Mouse (Mus musculus): ENCODE measurements around the gene Nit1. TPM values are rescaled to one million over a fixed set of nuclear protein-coding genes. Genes with fewer than 3 reads are reported as not detected.
"Not testable (repeated sequence)": the region's sequence is repeated elsewhere in the genome, so short reads cannot be mapped to it uniquely, and the experiment has no call there.

The Nit1 gene
- polyA plus RNA-seq, 1 experiment: 44.1 TPM

DNA sequence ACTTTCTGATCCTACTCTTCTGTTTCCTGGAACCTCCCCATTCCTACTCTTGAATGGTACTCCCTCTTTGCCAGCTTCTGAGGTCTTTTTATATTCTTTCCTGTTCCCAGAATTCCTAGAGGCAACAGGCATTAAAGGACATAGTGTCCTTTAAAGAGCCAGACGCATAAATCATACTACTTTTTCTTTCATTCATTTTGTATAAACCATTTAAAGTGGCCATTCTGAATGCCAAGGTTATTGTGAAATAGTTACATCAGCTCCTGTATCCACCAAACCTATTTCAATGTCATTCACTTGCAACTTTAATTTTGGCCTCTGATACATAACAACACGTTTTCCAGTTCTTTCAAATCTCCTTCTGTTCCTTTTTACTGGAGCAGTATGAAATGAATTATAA is 36.1 kb downstream of the Nit1 start:
- WGBS: 47% methylated on average over 2 of the region's 2 CpGs
- TF ChIP-seq POLR2A (IDR thresholded peaks at IDR 0.05; ENCODE audit: borderline replicate concordance, extremely low read depth, low read depth, low read length) (no peak), CTCF (IDR thresholded peaks at IDR 0.05; ENCODE audit: insufficient read depth, low read length) (no peak)
- DNase-seq: no peak
- Histone ChIP-seq H3K4me1 (ENCODE audit: control insufficient read depth, insufficient read depth, low read length) (no peaks in the 10 kb centered on the region), H3K4me3 (replicated peaks; ENCODE audit: extremely low read depth, low read depth, low read length) (no peak overlapping the region)

DNA sequence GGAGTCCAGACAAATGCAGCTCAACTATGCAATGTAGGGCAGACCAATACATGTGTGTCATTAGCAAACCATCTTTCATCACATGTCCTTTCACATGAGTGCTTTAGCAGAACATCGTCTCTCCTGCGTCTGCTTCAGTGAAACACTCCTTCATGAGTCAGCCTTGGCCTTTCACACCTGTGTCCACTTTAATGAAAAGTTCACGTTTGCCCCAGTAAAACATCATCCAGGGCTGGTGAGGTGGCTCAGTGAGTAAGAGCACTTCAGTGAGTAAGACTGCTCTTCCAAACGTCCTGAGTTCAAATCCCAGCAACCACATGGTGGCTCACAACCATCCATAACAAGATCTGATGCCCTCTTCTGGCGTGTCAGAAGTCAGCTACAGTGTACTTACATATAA is 39.3 kb downstream of the Nit1 start:
- H3K4me1 ChIP-seq (ENCODE audit: control insufficient read depth, insufficient read depth, low read length); H3K4me3 ChIP-seq (replicated peaks; ENCODE audit: extremely low read depth, low read depth, low read length); DNase-seq: not testable (repeated sequence)
- 56% methylated on average over 5 of the region's 5 CpGs for WGBS

DNA sequence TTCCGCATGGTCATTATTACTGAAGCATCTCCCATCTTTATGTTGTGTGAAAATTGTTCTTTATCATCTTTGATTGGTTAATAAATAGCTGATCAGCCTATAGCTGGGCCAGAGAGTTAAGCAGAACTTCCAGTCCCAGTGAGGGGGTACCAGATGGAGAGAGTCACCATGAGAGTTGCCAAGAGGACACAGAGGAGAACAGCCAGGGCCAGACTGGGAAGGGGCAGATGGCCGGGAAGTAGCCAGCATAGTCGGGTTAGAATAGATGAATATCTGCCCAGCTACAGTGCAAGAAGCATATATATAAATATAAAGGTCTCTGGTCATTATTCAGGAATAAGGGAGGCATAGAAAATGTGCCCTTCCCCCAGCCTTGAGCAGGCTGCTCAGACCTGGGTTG is 47.2 kb downstream of the Nit1 start:
- TF ChIP-seq POLR2A (IDR thresholded peaks at IDR 0.05; ENCODE audit: borderline replicate concordance, extremely low read depth, low read depth, low read length) (no peak), CTCF (IDR thresholded peaks at IDR 0.05; ENCODE audit: insufficient read depth, low read length) (no peak)
- WGBS: 50% methylated on average over 3 of the region's 3 CpGs
- Histone ChIP-seq H3K4me1 (ENCODE audit: control insufficient read depth, insufficient read depth, low read length) (peaks cover 3% of the 10 kb centered on the region; the same call in 1 of the 2 replicates), H3K4me3 (replicated peaks; ENCODE audit: extremely low read depth, low read depth, low read length) (no peak overlapping the region)
- no peak for DNase-seq

DNA sequence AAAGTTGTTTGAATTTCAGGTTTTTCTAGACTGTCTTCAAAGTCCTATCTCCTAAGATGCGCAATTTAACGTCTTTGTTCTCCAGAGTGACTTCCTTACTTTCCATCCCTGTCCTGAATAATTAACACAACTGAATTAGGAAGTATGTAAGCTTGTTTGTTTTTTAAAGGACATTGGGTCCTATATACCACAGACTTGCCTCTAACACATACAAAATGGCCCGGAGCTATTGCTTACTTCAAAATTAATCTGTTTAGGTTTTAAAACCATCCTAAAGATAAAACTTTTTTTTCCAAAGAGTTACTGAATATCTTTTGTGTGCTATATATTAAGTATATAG is 50.4 kb downstream of the Nit1 start:
- peak overlapping the region; percentile 99 for H3K4me3 ChIP-seq (replicated peaks; ENCODE audit: extremely low read depth, low read depth, low read length)
- DNase-seq: no peak
- 12% methylated on average over 3 of the region's 3 CpGs for WGBS

DNA sequence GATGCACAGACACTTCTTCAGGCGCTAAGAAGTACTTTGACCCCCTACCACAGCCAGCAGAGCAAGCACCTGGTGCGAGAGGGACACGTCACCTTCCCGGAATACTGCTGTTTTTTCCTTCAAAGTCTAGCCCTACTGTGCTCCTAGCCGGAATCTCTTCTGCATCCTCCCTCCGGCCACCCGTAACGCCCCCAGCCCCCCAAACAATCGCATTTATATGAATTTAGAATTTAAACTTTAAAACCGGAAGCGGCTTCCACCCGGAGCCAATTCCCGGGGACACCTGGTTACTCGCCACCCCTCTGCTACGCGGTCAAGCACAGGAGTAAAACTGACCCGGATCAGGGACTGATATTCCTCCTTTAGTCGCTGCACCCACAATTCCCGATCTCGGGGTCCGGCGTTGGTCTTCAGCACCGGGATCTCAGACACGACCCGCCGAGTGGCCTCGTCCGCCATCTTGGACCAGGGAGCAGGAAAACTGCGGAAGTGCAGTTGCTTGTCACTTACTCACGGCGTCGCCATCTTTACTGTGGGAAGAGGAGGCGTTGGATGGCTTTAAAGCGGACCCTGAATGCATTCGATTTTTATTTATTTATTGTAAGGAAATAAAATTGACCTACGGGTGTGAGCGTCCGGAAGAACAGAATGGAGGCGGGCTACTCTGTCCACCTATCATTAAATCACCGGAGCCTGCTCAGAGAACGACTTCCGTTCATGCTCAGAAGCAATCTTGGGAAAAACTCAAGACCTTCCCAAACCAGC is 51.0 kb downstream of the Nit1 start, which contains the start of gene Ufc1:
Gene Ufc1, minus strand, starts transcription at position 727 of the 765 bp plus-strand sequence.
- WGBS: under 1% methylated on average over 42 of the region's 42 CpGs
- peak within 1 kb of the TSS; percentile 99 for H3K4me3 ChIP-seq (replicated peaks; ENCODE audit: extremely low read depth, low read depth, low read length)
- peaks cover 3% of the 10 kb centered on the region; the same call in 1 of the 2 replicates for H3K4me1 ChIP-seq (ENCODE audit: control insufficient read depth, insufficient read depth, low read length)
- DNase-seq: peak; percentile 87
- TF ChIP-seq POLR2A (IDR thresholded peaks at IDR 0.05; ENCODE audit: borderline replicate concordance, extremely low read depth, low read depth, low read length) (peak; percentile 65; the same call in 1 of the 2 replicates), CTCF (IDR thresholded peaks at IDR 0.05; ENCODE audit: insufficient read depth, low read length) (no peak)

More for the DNA sequence above, 50.4 kb downstream of the Nit1 start:
- TF ChIP-seq POLR2A (IDR thresholded peaks at IDR 0.05; ENCODE audit: borderline replicate concordance, extremely low read depth, low read depth, low read length) (no peak), CTCF (IDR thresholded peaks at IDR 0.05; ENCODE audit: insufficient read depth, low read length) (no peak)
- peaks cover 3% of the 10 kb centered on the region; the same call in 1 of the 2 replicates for H3K4me1 ChIP-seq (ENCODE audit: control insufficient read depth, insufficient read depth, low read length)

DNA sequence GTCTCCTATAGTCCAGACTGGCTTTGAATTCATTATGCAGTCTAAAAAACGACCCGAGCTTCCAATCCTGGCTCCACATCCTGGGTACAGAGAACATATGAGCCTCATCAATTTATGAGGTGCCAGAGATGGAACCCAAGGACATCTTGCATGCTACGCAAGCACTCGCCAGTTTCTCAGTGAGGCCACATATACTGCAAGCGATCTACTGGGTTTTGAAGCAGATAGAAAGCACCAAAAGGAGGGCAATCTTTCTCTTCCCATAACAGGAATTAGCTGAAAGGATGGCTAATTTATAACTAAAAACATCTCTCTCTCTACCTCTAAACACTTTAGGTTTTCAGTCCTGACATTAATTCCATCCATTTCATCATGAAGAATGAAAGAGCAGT is 51.5 kb downstream of the Nit1 start:
- TF ChIP-seq POLR2A (IDR thresholded peaks at IDR 0.05; ENCODE audit: borderline replicate concordance, extremely low read depth, low read depth, low read length): no peak
- TF ChIP-seq CTCF (IDR thresholded peaks at IDR 0.05; ENCODE audit: insufficient read depth, low read length): no peak
- Histone ChIP-seq H3K4me3 (replicated peaks; ENCODE audit: extremely low read depth, low read depth, low read length) (peak overlapping the region; percentile 99), H3K4me1 (ENCODE audit: control insufficient read depth, insufficient read depth, low read length) (peaks cover 3% of the 10 kb centered on the region; the same call in 1 of the 2 replicates)
- 33% methylated on average over 5 of the region's 5 CpGs for WGBS
- DNase-seq: no peak

DNA sequence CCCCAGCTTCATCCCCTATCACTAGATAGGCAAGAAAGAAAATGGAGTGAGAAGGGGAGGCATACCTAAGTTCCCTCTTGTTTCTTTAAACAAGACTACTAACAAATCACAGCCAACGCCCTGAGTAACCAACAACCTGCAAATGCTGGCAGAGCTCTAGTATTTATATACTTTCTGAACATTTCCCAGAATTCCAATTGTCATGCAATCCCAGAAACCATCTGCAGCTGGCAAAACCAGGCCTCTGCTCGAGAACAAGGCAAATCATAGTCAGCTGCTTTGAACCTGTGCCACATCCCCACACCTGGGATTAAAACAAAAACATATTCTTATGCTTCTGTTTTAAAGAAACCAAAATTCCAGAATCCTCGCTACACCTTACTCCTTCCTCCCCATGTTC is 52.1 kb downstream of the Nit1 start:
- H3K4me1 ChIP-seq (ENCODE audit: control insufficient read depth, insufficient read depth, low read length): peaks cover 3% of the 10 kb centered on the region; the same call in 1 of the 2 replicates
- 70% methylated on average over 3 of the region's 3 CpGs for WGBS
- TF ChIP-seq CTCF (IDR thresholded peaks at IDR 0.05; ENCODE audit: insufficient read depth, low read length): no peak
- TF ChIP-seq POLR2A (IDR thresholded peaks at IDR 0.05; ENCODE audit: borderline replicate concordance, extremely low read depth, low read depth, low read length): no peak
- H3K4me3 ChIP-seq (replicated peaks; ENCODE audit: extremely low read depth, low read depth, low read length): no peak overlapping the region
- DNase-seq: no peak

DNA sequence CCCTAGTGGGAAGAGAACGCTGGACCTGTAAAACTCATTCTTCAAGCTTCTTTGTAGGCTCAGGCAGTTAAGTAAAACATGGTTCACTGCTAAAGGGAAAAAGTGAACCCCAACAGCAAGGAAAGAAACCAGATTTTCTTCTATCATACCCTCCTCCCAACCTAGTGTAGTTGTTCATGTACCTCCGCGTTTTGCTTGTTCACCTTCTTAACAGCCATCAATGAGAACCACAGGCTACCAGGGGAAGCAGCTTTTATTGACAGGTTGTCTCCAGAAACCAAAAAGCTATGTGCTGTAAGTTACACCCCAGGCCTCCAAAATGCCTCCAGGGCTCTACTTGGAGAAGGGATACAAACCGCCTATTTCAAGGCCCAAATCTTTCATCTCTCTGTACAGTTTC is 57.1 kb downstream of the Nit1 start:
- no peak for TF ChIP-seq CTCF (IDR thresholded peaks at IDR 0.05; ENCODE audit: insufficient read depth, low read length)
- TF ChIP-seq POLR2A (IDR thresholded peaks at IDR 0.05; ENCODE audit: borderline replicate concordance, extremely low read depth, low read depth, low read length): no peak
- DNase-seq: no peak
- 68% methylated on average over 4 of the region's 4 CpGs for whole genome bisulfite sequencing
- Histone ChIP-seq H3K4me3 (replicated peaks; ENCODE audit: extremely low read depth, low read depth, low read length) (no peak overlapping the region), H3K4me1 (ENCODE audit: control insufficient read depth, insufficient read depth, low read length) (peaks cover 4% of the 10 kb centered on the region)

Other genes starting within 250 kb of the Nit1 start
- gene Cfap126, start 231.7 kb downstream of the Nit1 start, polyA plus RNA-seq (2012; rRNA removed): 28.2 and 45.5 TPM in 2 replicates
- gene Sdhc, start 195.0 kb downstream of the Nit1 start, polyA plus RNA-seq (2012; rRNA removed): 136 and 191 TPM in 2 replicates
- 15.9 and 24.9 TPM in 2 replicates for gene Mpz, start 194.9 kb downstream of the Nit1 start, polyA plus RNA-seq (2012; rRNA removed)
- 37.5 and 59.8 TPM in 2 replicates for gene Pcp4l1, start 149.4 kb downstream of the Nit1 start, polyA plus RNA-seq (2012; rRNA removed)
- gene Nr1i3, start 131.7 kb downstream of the Nit1 start, polyA plus RNA-seq (2012; rRNA removed): 0.25 TPM in 1 of 2 replicates, not detected in the other
- gene Tomm40l, start 123.1 kb downstream of the Nit1 start, polyA plus RNA-seq (2012; rRNA removed): 25.7 and 28.8 TPM in 2 replicates
- 4.7 and 7.2 TPM in 2 replicates for gene Apoa2, start 120.6 kb downstream of the Nit1 start, polyA plus RNA-seq (2012; rRNA removed)
- gene Fcer1g, start 111.3 kb downstream of the Nit1 start, polyA plus RNA-seq (2012; rRNA removed): 117 and 158 TPM in 2 replicates
- gene Adamts4, start 95.2 kb downstream of the Nit1 start, polyA plus RNA-seq (2012; rRNA removed): 1.2 and 1.3 TPM in 2 replicates
- gene Ndufs2, start 94.3 kb downstream of the Nit1 start, polyA plus RNA-seq (2012; rRNA removed): 78.8 and 118 TPM in 2 replicates
- 72.0 and 75.8 TPM in 2 replicates for gene B4galt3, start 75.3 kb downstream of the Nit1 start, polyA plus RNA-seq (2012; rRNA removed)
- gene Ppox, start 64.5 kb downstream of the Nit1 start, polyA plus RNA-seq (2012; rRNA removed): 40.6 and 49.0 TPM in 2 replicates
- gene Usp21, start 57.7 kb downstream of the Nit1 start, polyA plus RNA-seq (2012; rRNA removed): 42.3 and 51.2 TPM in 2 replicates
- gene Ufc1, start 50.6 kb downstream of the Nit1 start, polyA plus RNA-seq (2012; rRNA removed): 18.8 and 22.2 TPM in 2 replicates
- gene Dedd, start 16.5 kb downstream of the Nit1 start, polyA plus RNA-seq (2012; rRNA removed): 34.5 and 47.0 TPM in 2 replicates
- gene Pfdn2, start within 50 bp of the Nit1 start, polyA plus RNA-seq (2012; rRNA removed): 9.0 and 20.0 TPM in 2 replicates
- gene Klhdc9, start 15.2 kb upstream of the Nit1 start, polyA plus RNA-seq (2012; rRNA removed): 1.9 and 3.4 TPM in 2 replicates
- 10.3 and 19.2 TPM in 2 replicates for gene Nectin4, start 24.5 kb upstream of the Nit1 start, polyA plus RNA-seq (2012; rRNA removed)
- 11.6 and 17.5 TPM in 2 replicates for gene Arhgap30, start 43.3 kb upstream of the Nit1 start, polyA plus RNA-seq (2012; rRNA removed)
- 95.3 and 107 TPM in 2 replicates for gene Usf1, start 65.7 kb upstream of the Nit1 start, polyA plus RNA-seq (2012; rRNA removed)
- 8.9 and 16.2 TPM in 2 replicates for gene Tstd1, start 73.2 kb upstream of the Nit1 start, polyA plus RNA-seq (2012; rRNA removed)
- 108 and 149 TPM in 2 replicates for gene F11r, start 91.9 kb upstream of the Nit1 start, polyA plus RNA-seq (2012; rRNA removed)
- 2.8 and 3.3 TPM in 2 replicates for gene Alyref2, start 157.8 kb upstream of the Nit1 start, polyA plus RNA-seq (2012; rRNA removed)
- gene Itln1, start 189.6 kb upstream of the Nit1 start, polyA plus RNA-seq (2012; rRNA removed): 0.64 TPM in 1 of 2 replicates, not detected in the other
- gene Cd244a, start 213.5 kb upstream of the Nit1 start, polyA plus RNA-seq (2012; rRNA removed): 1.8 and 3.1 TPM in 2 replicates

All from lung, adult 2 months (tissue).